Mouse (Mus musculus): ENCODE measurements around the gene Sim2. TPM values are rescaled to one million over a fixed set of nuclear protein-coding genes. Genes with fewer than 3 reads are reported as not detected.

Sim2 gene
- polyA plus RNA-seq, 1 experiment from 2014 or later = not detected

- 64% methylated on average over 1 of the region's 1 CpGs for WGBS (ENCODE audit: insufficient replicate concordance)
- DNase-seq = no peak
- H3K9ac ChIP-seq (replicated peaks) = no peak overlapping the region
Measured at GRCm38 (mm10) chr16:94043797-94044196, 40.9 kb upstream of the Sim2 start.

GRCm38 (mm10) chr16:94044996-94045395, 39.7 kb upstream of the Sim2 start:
- Histone ChIP-seq H3K4me2 (ENCODE audit: low read depth, low read length) (no peak overlapping the region), H3K9me3 (ENCODE audit: low read length) (no peaks in the 10 kb centered on the region), H3K27ac (ENCODE audit: low read depth) (no peak overlapping the region), H3K4me3 (ENCODE audit: low read depth, low read length) (no peak overlapping the region), H3K36me3 (replicated peaks; ENCODE audit: insufficient read depth, low read length) (no peaks in the 10 kb centered on the region), H3K27me3 (ENCODE audit: insufficient read depth, low read length) (peaks cover 13% of the 10 kb centered on the region; the same call in 1 of the 2 replicates), H3K4me1 (ENCODE audit: insufficient read depth) (no peaks in the 10 kb centered on the region), H3K9ac (replicated peaks) (no peak overlapping the region)
- TF ChIP-seq CTCF (IDR thresholded peaks at IDR 0.05; ENCODE audit: low read depth) (0 out of 2 replicates have a peak, but pooled peaks have one; percentile 3), EP300 (IDR thresholded peaks at IDR 0.05; ENCODE audit: low read depth) (no peak)
- no peak for ATAC-seq
- no peak for DNase-seq
- WGBS (ENCODE audit: insufficient replicate concordance) = 29% methylated on average over 7 of the region's 7 CpGs

More at GRCm38 (mm10) chr16:94043797-94044196, 40.9 kb upstream of the Sim2 start:
- no peaks in the 10 kb centered on the region for H3K4me1 ChIP-seq (ENCODE audit: insufficient read depth)
- H3K4me2 ChIP-seq (ENCODE audit: low read depth, low read length) = no peak overlapping the region
- no peak overlapping the region for H3K4me3 ChIP-seq (ENCODE audit: low read depth, low read length)
- no peaks in the 10 kb centered on the region for H3K9me3 ChIP-seq (ENCODE audit: low read length)
- H3K27ac ChIP-seq (ENCODE audit: low read depth) = no peak overlapping the region
- no peaks in the 10 kb centered on the region for H3K36me3 ChIP-seq (replicated peaks; ENCODE audit: insufficient read depth, low read length)
- ATAC-seq = no peak
- peaks cover 15% of the 10 kb centered on the region; the same call in 1 of the 2 replicates for H3K27me3 ChIP-seq (ENCODE audit: insufficient read depth, low read length)
- TF ChIP-seq EP300 (IDR thresholded peaks at IDR 0.05; ENCODE audit: low read depth) = no peak
- no peak for TF ChIP-seq CTCF (IDR thresholded peaks at IDR 0.05; ENCODE audit: low read depth)

- no peak overlapping the region for H3K9ac ChIP-seq (replicated peaks)
- TF ChIP-seq EP300 (IDR thresholded peaks at IDR 0.05; ENCODE audit: low read depth) (no peak), CTCF (IDR thresholded peaks at IDR 0.05; ENCODE audit: low read depth) (no peak)
- no peak overlapping the region for H3K27ac ChIP-seq (ENCODE audit: low read depth)
- ATAC-seq (no peak), DNase-seq (no peak)
- no peaks in the 10 kb centered on the region for H3K36me3 ChIP-seq (replicated peaks; ENCODE audit: insufficient read depth, low read length)
- H3K4me2 ChIP-seq (ENCODE audit: low read depth, low read length) = no peak overlapping the region
- H3K9me3 ChIP-seq (ENCODE audit: low read length) = no peaks in the 10 kb centered on the region
- H3K4me3 ChIP-seq (ENCODE audit: low read depth, low read length) = no peak overlapping the region
- H3K27me3 ChIP-seq (ENCODE audit: insufficient read depth, low read length) = no peaks in the 10 kb centered on the region
- no peaks in the 10 kb centered on the region for H3K4me1 ChIP-seq (ENCODE audit: insufficient read depth)
- 85% methylated on average over 3 of the region's 3 CpGs for WGBS (ENCODE audit: insufficient replicate concordance)
Measured at GRCm38 (mm10) chr16:94050368-94050767, 34.4 kb upstream of the Sim2 start.

GRCm38 (mm10) chr16:94055176-94055575, 29.6 kb upstream of the Sim2 start:
- Histone ChIP-seq H3K27me3 (ENCODE audit: insufficient read depth, low read length) (no peaks in the 10 kb centered on the region), H3K4me1 (ENCODE audit: insufficient read depth) (no peaks in the 10 kb centered on the region), H3K4me3 (ENCODE audit: low read depth, low read length) (no peak overlapping the region), H3K4me2 (ENCODE audit: low read depth, low read length) (no peak overlapping the region), H3K9me3 (ENCODE audit: low read length) (no peaks in the 10 kb centered on the region), H3K36me3 (replicated peaks; ENCODE audit: insufficient read depth, low read length) (no peaks in the 10 kb centered on the region), H3K27ac (ENCODE audit: low read depth) (no peak overlapping the region), H3K9ac (replicated peaks) (no peak overlapping the region)
- ATAC-seq = no peak
- no peak for DNase-seq
- 86% methylated on average over 12 of the region's 12 CpGs for WGBS (ENCODE audit: insufficient replicate concordance)
- no peak for TF ChIP-seq EP300 (IDR thresholded peaks at IDR 0.05; ENCODE audit: low read depth)
- TF ChIP-seq CTCF (IDR thresholded peaks at IDR 0.05; ENCODE audit: low read depth) = no peak

GRCm38 (mm10) chr16:94055576-94055975, 29.2 kb upstream of the Sim2 start:
- no peak for TF ChIP-seq EP300 (IDR thresholded peaks at IDR 0.05; ENCODE audit: low read depth)
- no peak for TF ChIP-seq CTCF (IDR thresholded peaks at IDR 0.05; ENCODE audit: low read depth)
- no peak overlapping the region for H3K27ac ChIP-seq (ENCODE audit: low read depth)
- ATAC-seq (no peak), DNase-seq (no peak)
- WGBS (ENCODE audit: insufficient replicate concordance) = 71% methylated on average over 8 of the region's 8 CpGs
- no peaks in the 10 kb centered on the region for H3K9me3 ChIP-seq (ENCODE audit: low read length)
- H3K4me2 ChIP-seq (ENCODE audit: low read depth, low read length) = no peak overlapping the region
- no peak overlapping the region for H3K4me3 ChIP-seq (ENCODE audit: low read depth, low read length)
- no peaks in the 10 kb centered on the region for H3K27me3 ChIP-seq (ENCODE audit: insufficient read depth, low read length)
- H3K4me1 ChIP-seq (ENCODE audit: insufficient read depth) = no peaks in the 10 kb centered on the region
- no peaks in the 10 kb centered on the region for H3K36me3 ChIP-seq (replicated peaks; ENCODE audit: insufficient read depth, low read length)
- H3K9ac ChIP-seq (replicated peaks) = no peak overlapping the region

- 69% methylated on average over 9 of the region's 9 CpGs for WGBS (ENCODE audit: insufficient replicate concordance)
- no peak for ATAC-seq
- no peaks in the 10 kb centered on the region for H3K36me3 ChIP-seq (replicated peaks; ENCODE audit: insufficient read depth, low read length)
- no peak overlapping the region for H3K4me2 ChIP-seq (ENCODE audit: low read depth, low read length)
- no peaks in the 10 kb centered on the region for H3K27me3 ChIP-seq (ENCODE audit: insufficient read depth, low read length)
- no peak overlapping the region for H3K4me3 ChIP-seq (ENCODE audit: low read depth, low read length)
- H3K9me3 ChIP-seq (ENCODE audit: low read length) = no peaks in the 10 kb centered on the region
- no peaks in the 10 kb centered on the region for H3K4me1 ChIP-seq (ENCODE audit: insufficient read depth)
- no peak for DNase-seq
- no peak overlapping the region for H3K27ac ChIP-seq (ENCODE audit: low read depth)
- no peak overlapping the region for H3K9ac ChIP-seq (replicated peaks)
- no peak for TF ChIP-seq CTCF (IDR thresholded peaks at IDR 0.05; ENCODE audit: low read depth)
- TF ChIP-seq EP300 (IDR thresholded peaks at IDR 0.05; ENCODE audit: low read depth) = no peak
Measured at GRCm38 (mm10) chr16:94059820-94060219, 24.9 kb upstream of the Sim2 start.

GRCm38 (mm10) chr16:94064211-94064610, 20.5 kb upstream of the Sim2 start:
- no peak overlapping the region for H3K4me3 ChIP-seq (ENCODE audit: low read depth, low read length)
- H3K4me1 ChIP-seq (ENCODE audit: insufficient read depth) = no peaks in the 10 kb centered on the region
- H3K4me2 ChIP-seq (ENCODE audit: low read depth, low read length) = no peak overlapping the region
- no peak for TF ChIP-seq EP300 (IDR thresholded peaks at IDR 0.05; ENCODE audit: low read depth)
- TF ChIP-seq CTCF (IDR thresholded peaks at IDR 0.05; ENCODE audit: low read depth) = no peak
- H3K36me3 ChIP-seq (replicated peaks; ENCODE audit: insufficient read depth, low read length) = no peaks in the 10 kb centered on the region
- H3K27me3 ChIP-seq (ENCODE audit: insufficient read depth, low read length) = no peaks in the 10 kb centered on the region
- no peak overlapping the region for H3K27ac ChIP-seq (ENCODE audit: low read depth)
- ATAC-seq (no peak), DNase-seq (no peak)
- no peak overlapping the region for H3K9ac ChIP-seq (replicated peaks)
- no peaks in the 10 kb centered on the region for H3K9me3 ChIP-seq (ENCODE audit: low read length)
- WGBS (ENCODE audit: insufficient replicate concordance) = 78% methylated on average over 9 of the region's 9 CpGs

All from liver, postnatal 0 days (tissue).